Mouse (Mus musculus) heart, embryonic 12.5 days (tissue): ENCODE measurements around the gene Armc9. TPM values are rescaled to one million over a fixed set of nuclear protein-coding genes. Genes with fewer than 3 reads are reported as not detected.

Experiments
- ATAC-seq: fragments of 200-750 bp; cut with Nextera tagmentation; 2 replicates; pipeline ENCODE4 v1.8.0; 2017; ENCODE audit warnings: moderate TSS enrichment, moderate library complexity; ENCODE audit not compliant: insufficient number of reproducible peaks, low FRiP score
- H3K27ac ChIP-seq: fragments of 300-500 bp; sonication (generic); 2 replicates; pipeline ENCODE4 v1.5.1; 2016; ENCODE audit warnings: mild to moderate bottlenecking, moderate library complexity; ENCODE audit not compliant: poor library complexity, severe bottlenecking
- H3K27me3 ChIP-seq: fragments of 300-500 bp; sonication (generic); replicated peaks from 2 replicates; pipeline ENCODE4 v1.6.1; 2016; ENCODE audit warnings: mild to moderate bottlenecking, moderate library complexity
- H3K36me3 ChIP-seq: fragments of 300-500 bp; sonication (generic); 2 replicates; pipeline ENCODE4 v1.6.1; 2016; ENCODE audit warnings: mild to moderate bottlenecking, moderate library complexity
- H3K4me1 ChIP-seq: fragments of 300-500 bp; sonication (generic); replicated peaks from 2 replicates; pipeline ENCODE4 v1.6.1; 2016; ENCODE audit warnings: mild to moderate bottlenecking
- H3K4me2 ChIP-seq: fragments of 300-500 bp; sonication (generic); 2 replicates; pipeline ENCODE4 v1.6.1; 2016; ENCODE audit warnings: mild to moderate bottlenecking, moderate library complexity
- H3K4me3 ChIP-seq: fragments of 300-500 bp; sonication (generic); 2 replicates; pipeline ENCODE4 v1.5.1; 2016; ENCODE audit warnings: mild to moderate bottlenecking
- H3K9ac ChIP-seq: fragments of 300-500 bp; sonication (generic); 2 replicates; pipeline ENCODE4 v1.6.1; 2016; ENCODE audit warnings: mild to moderate bottlenecking, moderate library complexity
- H3K9me3 ChIP-seq: fragments of 300-500 bp; sonication (generic); replicated peaks from 2 replicates; pipeline ENCODE4 v1.6.1; 2016; ENCODE audit warnings: mild to moderate bottlenecking, moderate library complexity
- WGBS: fragments of 180-500 bp; shearing (Covaris S2); methylation state at CpG from one replicate; pipeline ENCODE4 v1.1.7; 2016; 5-methylcytosine and 5-hydroxymethylcytosine counted together
- polyA plus RNA-seq: library from polyadenylated mRNA; unstranded; fragments of >200 nt; fragmentation: Nextera tagmentation; extraction: Ambion mirVana; gene quantifications from 2 replicates; pipeline ENCODE4 v1.2.1, GENCODE M21; 2016

Armc9 gene
- polyA plus RNA-seq, 1 experiment from 2014 or later: 14.2 TPM

GRCm38 (mm10) chr1:86281781-86282536, 127.4 kb downstream of the Armc9 start:
- Histone ChIP-seq H3K27ac (no peak overlapping the region), H3K9me3 (no peaks in the 10 kb centered on the region), H3K9ac (no peak overlapping the region), H3K4me2 (no peak overlapping the region), H3K27me3 (no peaks in the 10 kb centered on the region), H3K36me3 (no peaks in the 10 kb centered on the region), H3K4me3 (no peak overlapping the region), H3K4me1 (no peaks in the 10 kb centered on the region)
- ATAC-seq: no peak
- WGBS: 72% methylated on average over 11 of the region's 11 CpGs

DNA sequence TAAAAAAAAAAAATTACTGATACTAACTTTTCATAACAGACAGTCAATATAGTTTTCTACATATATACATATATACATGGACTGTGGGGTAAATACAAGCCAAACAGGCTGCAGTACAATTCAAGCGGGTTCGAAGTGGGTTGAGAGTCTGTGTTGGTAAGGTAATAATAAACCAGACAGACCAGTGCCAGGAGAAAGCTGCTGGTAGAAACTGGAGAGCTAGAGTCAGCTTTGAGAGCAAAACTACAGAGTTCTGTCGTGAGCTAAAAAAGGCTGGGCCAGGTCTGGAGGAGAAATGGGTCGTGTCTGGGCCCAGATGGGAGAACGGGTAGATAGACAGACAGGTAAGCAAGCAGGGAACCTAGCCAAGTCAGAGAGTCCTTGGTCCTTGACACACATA, 129.5 kb downstream of the Armc9 start:
- Histone ChIP-seq H3K9me3 (no peaks in the 10 kb centered on the region), H3K4me3 (no peak overlapping the region), H3K4me2 (no peak overlapping the region), H3K36me3 (no peaks in the 10 kb centered on the region), H3K27ac (no peak overlapping the region), H3K4me1 (no peaks in the 10 kb centered on the region), H3K27me3 (no peaks in the 10 kb centered on the region), H3K9ac (no peak overlapping the region)
- WGBS: 87% methylated on average over 5 of the region's 5 CpGs
- no peak for ATAC-seq

GRCm38 (mm10) chr1:86285295-86285694, 130.7 kb downstream of the Armc9 start:
- WGBS: 79% methylated on average over 6 of the region's 6 CpGs
- Histone ChIP-seq H3K27ac (no peak overlapping the region), H3K4me1 (no peaks in the 10 kb centered on the region), H3K4me3 (no peak overlapping the region), H3K9ac (no peak overlapping the region), H3K9me3 (no peaks in the 10 kb centered on the region), H3K36me3 (no peaks in the 10 kb centered on the region), H3K4me2 (no peak overlapping the region), H3K27me3 (no peaks in the 10 kb centered on the region)
- no peak for ATAC-seq

DNA sequence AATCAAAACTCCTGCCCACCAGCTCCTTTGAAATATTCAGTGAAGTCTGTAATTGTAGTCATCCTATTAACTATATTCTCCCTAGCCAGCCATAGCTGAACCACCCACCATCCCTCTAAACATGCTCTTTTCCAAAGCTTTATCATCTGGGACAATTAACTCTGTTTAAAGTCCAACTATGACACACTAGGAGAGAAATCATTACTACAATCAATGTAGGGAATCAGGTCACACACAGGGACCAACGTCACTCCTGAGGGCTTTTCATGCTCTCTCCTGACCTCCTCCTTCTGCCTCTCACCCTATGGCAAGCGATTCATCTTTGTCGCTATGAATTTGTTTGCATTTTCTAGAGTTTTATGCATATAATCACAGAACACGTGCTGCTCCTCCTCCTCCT, 132.9 kb downstream of the Armc9 start:
- Histone ChIP-seq H3K36me3 (no peaks in the 10 kb centered on the region), H3K9ac (no peak overlapping the region), H3K27me3 (no peaks in the 10 kb centered on the region), H3K9me3 (no peaks in the 10 kb centered on the region), H3K4me2 (no peak overlapping the region), H3K27ac (no peak overlapping the region), H3K4me3 (no peak overlapping the region), H3K4me1 (no peaks in the 10 kb centered on the region)
- WGBS: 84% methylated on average over 4 of the region's 4 CpGs
- ATAC-seq: no peak

DNA sequence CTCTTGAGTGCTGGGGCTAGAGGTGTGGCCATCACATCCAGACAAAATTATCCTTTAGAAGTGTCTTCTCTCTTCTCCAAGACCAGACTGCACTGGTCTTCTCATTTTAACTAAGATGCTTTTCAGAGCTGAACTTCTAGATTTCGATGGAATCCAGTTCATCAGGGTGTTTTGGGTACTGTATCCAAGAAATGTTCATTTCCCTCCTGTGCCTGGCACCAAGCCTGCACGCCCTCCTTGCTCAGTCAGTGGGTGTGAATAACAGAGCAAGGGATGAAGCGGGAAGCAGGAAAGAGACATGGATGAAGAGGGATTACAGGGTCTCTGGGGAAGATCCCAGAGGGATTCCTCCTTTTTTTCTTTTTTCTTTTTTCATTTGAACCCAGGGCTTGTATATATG, 135.9 kb downstream of the Armc9 start:
- ATAC-seq: no peak
- H3K4me1 ChIP-seq: peaks cover 6% of the 10 kb centered on the region; the same call in 1 of the 2 replicates
- no peaks in the 10 kb centered on the region for H3K36me3 ChIP-seq
- no peaks in the 10 kb centered on the region for H3K27me3 ChIP-seq
- no peaks in the 10 kb centered on the region for H3K9me3 ChIP-seq
- no peak overlapping the region for H3K9ac ChIP-seq
- H3K27ac ChIP-seq: no peak overlapping the region
- 56% methylated on average over 3 of the region's 3 CpGs for WGBS
- no peak overlapping the region for H3K4me2 ChIP-seq
- no peak overlapping the region for H3K4me3 ChIP-seq

- H3K27ac ChIP-seq: no peak overlapping the region
- H3K4me1 ChIP-seq: peaks cover 6% of the 10 kb centered on the region; the same call in 1 of the 2 replicates
- no peaks in the 10 kb centered on the region for H3K27me3 ChIP-seq
- H3K9me3 ChIP-seq: no peaks in the 10 kb centered on the region
- H3K4me2 ChIP-seq: no peak overlapping the region
- 81% methylated on average over 3 of the region's 3 CpGs for WGBS
- H3K4me3 ChIP-seq: no peak overlapping the region
- H3K36me3 ChIP-seq: no peaks in the 10 kb centered on the region
- H3K9ac ChIP-seq: no peak overlapping the region
- no peak for ATAC-seq
Observed at GRCm38 (mm10) chr1:86293091-86293490, 138.5 kb downstream of the Armc9 start.

DNA sequence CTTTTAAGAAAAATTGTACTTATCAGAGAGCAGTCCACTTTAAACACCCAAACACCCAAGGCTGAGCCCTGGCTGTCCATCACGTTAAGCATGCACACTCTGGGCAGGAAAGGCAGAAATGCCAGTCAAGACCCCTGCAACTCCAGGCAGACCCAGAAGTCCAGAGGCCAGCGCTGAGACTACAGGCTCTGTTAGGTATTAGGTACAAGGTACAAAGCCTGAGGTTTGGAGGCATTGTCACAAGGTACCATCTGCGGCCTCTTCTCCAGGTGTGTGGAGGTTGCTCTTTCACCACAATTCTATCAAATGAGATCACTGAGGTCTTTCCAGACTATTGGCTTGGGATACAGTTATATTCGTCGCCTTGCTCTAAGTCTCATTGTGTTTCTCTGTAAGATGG, 139.3 kb downstream of the Armc9 start:
- ATAC-seq: no peak
- no peak overlapping the region for H3K9ac ChIP-seq
- no peaks in the 10 kb centered on the region for H3K27me3 ChIP-seq
- H3K4me2 ChIP-seq: no peak overlapping the region
- H3K27ac ChIP-seq: no peak overlapping the region
- WGBS: 82% methylated on average over 5 of the region's 5 CpGs
- H3K4me1 ChIP-seq: peaks cover 6% of the 10 kb centered on the region; the same call in 1 of the 2 replicates
- no peaks in the 10 kb centered on the region for H3K36me3 ChIP-seq
- H3K4me3 ChIP-seq: no peak overlapping the region
- no peaks in the 10 kb centered on the region for H3K9me3 ChIP-seq

DNA sequence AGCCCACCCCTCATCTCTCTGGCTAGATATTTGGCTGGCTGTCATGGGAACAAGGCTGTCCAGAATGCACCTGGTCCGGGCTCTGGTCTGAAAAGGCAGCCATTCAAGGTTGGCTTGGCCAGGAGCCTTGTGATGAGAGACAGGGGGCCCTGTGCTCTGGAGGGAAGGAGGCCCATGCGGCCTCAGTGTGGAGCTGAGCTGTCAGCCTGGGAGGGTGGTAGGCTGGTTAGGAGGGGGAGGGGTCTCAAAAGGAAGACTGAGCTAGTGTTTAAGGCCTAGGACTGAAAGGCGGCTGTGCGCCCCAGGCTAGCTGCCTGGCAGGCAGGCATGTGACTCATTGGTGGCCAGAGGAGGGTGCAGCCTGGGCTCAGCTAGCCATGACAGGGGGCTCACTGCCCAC, 139.9 kb downstream of the Armc9 start:
- Histone ChIP-seq H3K4me1 (peaks cover 6% of the 10 kb centered on the region; the same call in 1 of the 2 replicates), H3K9me3 (no peaks in the 10 kb centered on the region), H3K36me3 (no peaks in the 10 kb centered on the region), H3K27ac (no peak overlapping the region), H3K27me3 (no peaks in the 10 kb centered on the region), H3K9ac (no peak overlapping the region), H3K4me2 (no peak overlapping the region), H3K4me3 (no peak overlapping the region)
- 40% methylated on average over 4 of the region's 4 CpGs for WGBS
- ATAC-seq: no peak; the same call in 1 of the 2 replicates

GRCm38 (mm10) chr1:86300093-86300492, 145.5 kb downstream of the Armc9 start:
- WGBS: 42% methylated on average over 2 of the region's 2 CpGs
- peaks cover 41% of the 10 kb centered on the region for H3K27me3 ChIP-seq
- peaks cover 11% of the 10 kb centered on the region; the same call in 1 of the 2 replicates for H3K4me1 ChIP-seq
- no peak overlapping the region for H3K4me3 ChIP-seq
- H3K9me3 ChIP-seq: no peaks in the 10 kb centered on the region
- no peak for ATAC-seq
- no peak overlapping the region for H3K27ac ChIP-seq
- H3K9ac ChIP-seq: no peak overlapping the region
- H3K36me3 ChIP-seq: no peaks in the 10 kb centered on the region
- H3K4me2 ChIP-seq: no peak overlapping the region

- 49% methylated on average over 7 of the region's 7 CpGs for WGBS
- no peak for ATAC-seq
- H3K27me3 ChIP-seq: peaks cover 46% of the 10 kb centered on the region
- H3K36me3 ChIP-seq: no peaks in the 10 kb centered on the region
- peaks cover 11% of the 10 kb centered on the region; the same call in 1 of the 2 replicates for H3K4me1 ChIP-seq
- no peaks in the 10 kb centered on the region for H3K9me3 ChIP-seq
- no peak overlapping the region for H3K9ac ChIP-seq
- H3K4me3 ChIP-seq: no peak overlapping the region
- H3K4me2 ChIP-seq: no peak overlapping the region
- H3K27ac ChIP-seq: no peak overlapping the region
Observed at GRCm38 (mm10) chr1:86300731-86301130, 146.2 kb downstream of the Armc9 start.

DNA sequence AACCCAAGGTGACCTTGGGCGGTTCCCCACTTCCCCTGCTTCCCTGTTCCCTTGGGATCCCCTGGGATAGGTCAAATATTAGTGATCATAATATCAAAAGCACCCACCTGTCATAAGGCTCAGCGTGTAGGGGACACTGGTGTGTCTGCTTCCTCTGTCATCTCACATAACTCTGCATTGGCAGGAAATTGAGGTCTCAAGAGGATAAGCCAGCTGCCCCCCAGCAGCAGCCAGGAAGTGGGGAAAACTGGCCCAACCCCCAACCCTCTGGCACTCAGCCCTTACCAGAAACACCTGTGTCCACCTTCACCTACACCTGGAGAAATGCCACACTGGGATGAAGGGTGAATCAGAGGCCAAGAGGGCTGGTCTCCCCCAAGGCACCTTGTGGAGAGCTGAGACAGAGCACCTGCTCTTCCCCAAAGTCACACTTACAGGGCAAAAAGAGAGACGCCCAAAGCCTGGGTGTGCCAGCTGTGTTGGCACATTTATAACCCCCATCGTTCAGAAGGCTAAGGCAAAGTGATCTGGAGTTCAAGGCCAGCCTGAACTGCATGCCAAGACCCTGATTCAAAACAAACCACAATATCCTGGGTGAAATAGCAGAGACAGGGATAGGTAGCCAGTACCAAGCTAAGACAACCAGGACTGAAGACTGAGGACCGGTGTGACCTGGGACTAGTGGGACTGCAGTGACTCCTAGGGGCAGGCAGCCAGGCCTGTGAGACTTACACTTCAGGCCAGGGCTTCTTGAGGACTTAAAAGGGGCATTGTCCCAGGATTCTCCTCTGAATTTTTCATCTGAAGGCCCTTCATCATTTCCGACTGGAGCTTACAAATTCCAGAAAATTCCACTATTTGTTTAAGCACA, 146.9 kb downstream of the Armc9 start:
- no peak for ATAC-seq
- Histone ChIP-seq H3K36me3 (no peaks in the 10 kb centered on the region), H3K9me3 (no peaks in the 10 kb centered on the region), H3K4me3 (no peak overlapping the region), H3K4me1 (peaks cover 11% of the 10 kb centered on the region; the same call in 1 of the 2 replicates), H3K27ac (no peak overlapping the region), H3K4me2 (no peak overlapping the region), H3K9ac (no peak overlapping the region), H3K27me3 (peaks cover 53% of the 10 kb centered on the region)
- 48% methylated on average over 6 of the region's 6 CpGs for WGBS
